Mouse (Mus musculus): Measurements from ENCODE around the gene Strn4. TPM values are rescaled to one million over a fixed set of nuclear protein-coding genes. Genes with fewer than 3 reads are reported as not detected.

Strn4 gene
- polyA plus RNA-seq, 1 experiment from 2014 or later: 74.8 TPM

DNA sequence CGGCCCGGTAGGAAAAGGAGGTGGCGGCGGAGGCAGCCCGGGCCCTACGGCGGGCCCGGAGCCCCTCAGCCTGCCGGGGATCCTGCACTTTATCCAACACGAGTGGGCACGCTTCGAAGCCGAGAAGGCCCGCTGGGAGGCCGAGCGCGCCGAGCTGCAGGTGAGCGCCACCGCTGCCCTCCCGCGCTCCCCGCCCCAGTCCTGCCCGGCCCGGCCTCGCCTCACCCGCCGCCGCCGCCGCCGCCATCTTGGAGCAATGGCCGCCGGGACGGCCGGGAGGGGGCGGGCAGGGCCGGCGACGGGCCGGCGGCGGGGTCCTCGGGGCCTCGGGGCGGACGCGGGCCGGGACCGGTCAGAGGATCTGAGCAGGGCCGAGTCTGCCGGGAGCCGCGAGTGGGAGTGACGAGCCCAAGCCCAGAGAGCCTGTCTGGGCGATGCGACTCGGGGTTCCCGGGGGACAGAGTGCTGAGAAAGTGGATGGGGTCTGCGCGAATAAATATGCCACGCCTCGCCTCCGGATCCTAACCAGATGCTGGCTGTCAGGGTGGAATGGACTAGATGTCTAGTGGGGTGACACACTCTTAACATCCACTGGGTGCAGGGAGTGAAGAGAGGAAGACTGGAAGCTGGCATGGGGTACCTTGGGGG lies 910 bp downstream of the Strn4 start, which contains the start of gene Fkrp:
Gene Fkrp (minus strand): TSS at position 258 of the 648 bp plus-strand sequence.
- H3K4me1 ChIP-seq (replicated peaks; ENCODE audit: control insufficient read depth, insufficient read depth, low read length): peaks cover 50% of the 10 kb centered on the region
- H3K27ac ChIP-seq (ENCODE audit: low read depth, low read length): peak within 1 kb of the TSS; percentile 96
- DNase-seq (ENCODE audit: low spot score) (peak; percentile 66), ATAC-seq (replicated peaks; ENCODE audit: low FRiP score) (peak; percentile 66)
- under 1% methylated on average over 62 of the region's 64 CpGs for WGBS
- peaks cover 8% of the 10 kb centered on the region for H3K27me3 ChIP-seq (replicated peaks; ENCODE audit: control insufficient read depth, insufficient read depth, low read length)
- peak within 1 kb of the TSS; percentile 98 for H3K9ac ChIP-seq (ENCODE audit: low read depth, low read length)
- peak within 1 kb of the TSS; percentile 97 for H3K4me3 ChIP-seq (ENCODE audit: low read depth, low read length)
- H3K4me2 ChIP-seq: peak within 1 kb of the TSS; percentile 98
- no peaks in the 10 kb centered on the region for H3K9me3 ChIP-seq (ENCODE audit: control insufficient read depth, low read length)
- H3K36me3 ChIP-seq (ENCODE audit: control insufficient read depth, insufficient read depth, low read length): peaks cover 5% of the 10 kb centered on the region; the same call in 1 of the 2 replicates

DNA sequence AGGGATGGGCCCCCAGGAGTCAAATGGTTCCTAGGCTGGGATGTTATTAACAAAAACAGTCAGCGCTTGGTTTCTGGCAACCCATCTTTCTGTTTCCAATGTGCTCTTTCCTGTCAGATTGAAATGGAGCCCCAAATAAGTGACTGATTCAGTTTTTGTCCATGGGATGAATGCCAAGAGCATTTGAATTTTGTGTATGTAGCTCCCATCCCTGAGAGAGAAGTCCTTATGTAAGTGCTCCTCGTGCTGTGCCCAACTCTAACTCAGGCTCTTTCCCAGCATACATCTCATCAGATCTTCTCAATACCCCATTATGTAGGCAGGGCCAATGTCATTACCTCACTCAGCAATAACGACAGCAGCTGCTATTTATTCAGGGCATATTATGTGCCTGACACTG lies 2.0 kb downstream of the Strn4 start:
- H3K9ac ChIP-seq (ENCODE audit: low read depth, low read length): peak overlapping the region; percentile 98
- no peaks in the 10 kb centered on the region for H3K27me3 ChIP-seq (replicated peaks; ENCODE audit: control insufficient read depth, insufficient read depth, low read length)
- DNase-seq (ENCODE audit: low spot score): no peak
- peak overlapping the region; percentile 98 for H3K4me2 ChIP-seq
- H3K27ac ChIP-seq (ENCODE audit: low read depth, low read length): 0 out of 2 replicates have a peak overlapping the region, but pooled peaks have one; percentile 5
- 69% methylated on average over 3 of the region's 3 CpGs for WGBS
- no peak for ATAC-seq (replicated peaks; ENCODE audit: low FRiP score)
- peaks cover 56% of the 10 kb centered on the region for H3K4me1 ChIP-seq (replicated peaks; ENCODE audit: control insufficient read depth, insufficient read depth, low read length)
- H3K36me3 ChIP-seq (ENCODE audit: control insufficient read depth, insufficient read depth, low read length): peaks cover 5% of the 10 kb centered on the region; the same call in 1 of the 2 replicates
- H3K9me3 ChIP-seq (ENCODE audit: control insufficient read depth, low read length): no peaks in the 10 kb centered on the region
- H3K4me3 ChIP-seq (ENCODE audit: low read depth, low read length): peak overlapping the region; percentile 97

DNA sequence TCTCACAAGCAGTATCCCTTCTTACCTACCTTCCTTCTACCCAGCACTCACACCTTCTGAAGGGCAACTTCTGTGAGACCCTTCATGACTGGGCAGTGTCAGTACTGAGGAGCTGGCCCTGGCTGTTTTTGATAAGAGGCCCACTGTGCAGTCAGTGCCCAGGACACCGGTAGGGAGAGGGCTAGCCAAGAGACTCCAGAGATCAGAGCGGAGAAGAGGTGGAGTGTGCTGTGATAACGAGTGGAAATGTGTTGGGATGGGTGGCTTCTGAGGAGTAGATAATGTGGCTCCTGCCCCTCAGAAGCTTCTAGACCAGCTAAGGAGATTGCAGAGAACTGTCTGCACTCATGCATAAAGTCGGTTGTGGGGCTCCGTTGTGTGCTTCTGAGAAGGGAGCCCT lies 4.1 kb downstream of the Strn4 start:
- Histone ChIP-seq H3K4me2 (peak overlapping the region; percentile 53), H3K4me1 (replicated peaks; ENCODE audit: control insufficient read depth, insufficient read depth, low read length) (peaks cover 58% of the 10 kb centered on the region), H3K27ac (ENCODE audit: low read depth, low read length) (peak overlapping the region; percentile 66), H3K9me3 (ENCODE audit: control insufficient read depth, low read length) (no peaks in the 10 kb centered on the region), H3K4me3 (ENCODE audit: low read depth, low read length) (no peak overlapping the region), H3K9ac (ENCODE audit: low read depth, low read length) (peak overlapping the region; percentile 53; the same call in 1 of the 2 replicates), H3K36me3 (ENCODE audit: control insufficient read depth, insufficient read depth, low read length) (peaks cover 15% of the 10 kb centered on the region), H3K27me3 (replicated peaks; ENCODE audit: control insufficient read depth, insufficient read depth, low read length) (no peaks in the 10 kb centered on the region)
- ATAC-seq (replicated peaks; ENCODE audit: low FRiP score) (peak; percentile 83), DNase-seq (ENCODE audit: low spot score) (no peak)
- 35% methylated on average over 5 of the region's 5 CpGs for WGBS

DNA sequence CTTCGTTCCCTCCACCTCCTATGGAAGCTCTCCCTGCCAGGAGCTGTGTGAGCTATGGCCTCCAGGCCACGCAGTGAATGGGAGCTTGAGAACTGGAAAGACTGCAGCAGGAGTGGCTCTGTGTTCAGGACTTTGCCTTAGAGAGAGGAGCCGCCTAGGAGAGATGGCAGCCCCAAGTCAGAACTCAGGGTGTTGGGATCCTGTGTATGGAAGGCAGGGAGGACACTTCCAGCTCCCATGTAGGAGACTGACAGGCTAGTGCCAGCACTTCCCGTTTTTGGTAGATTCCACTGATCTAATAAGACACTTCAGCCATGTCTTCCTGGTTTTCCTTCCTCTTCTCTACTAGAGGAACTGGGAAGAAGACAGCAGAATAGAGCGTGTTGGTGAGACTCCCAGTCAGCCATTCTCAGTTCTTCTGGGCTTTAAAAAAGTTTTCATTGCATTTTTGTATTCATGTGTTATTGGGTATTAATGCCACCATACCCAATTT lies 4.6 kb downstream of the Strn4 start:
- peaks cover 58% of the 10 kb centered on the region for H3K4me1 ChIP-seq (replicated peaks; ENCODE audit: control insufficient read depth, insufficient read depth, low read length)
- peak overlapping the region; percentile 53 for H3K9ac ChIP-seq (ENCODE audit: low read depth, low read length)
- peak overlapping the region; percentile 53 for H3K4me2 ChIP-seq
- peak overlapping the region; percentile 66 for H3K27ac ChIP-seq (ENCODE audit: low read depth, low read length)
- no peak overlapping the region for H3K4me3 ChIP-seq (ENCODE audit: low read depth, low read length)
- peaks cover 15% of the 10 kb centered on the region for H3K36me3 ChIP-seq (ENCODE audit: control insufficient read depth, insufficient read depth, low read length)
- WGBS: 42% methylated on average over 5 of the region's 5 CpGs
- ATAC-seq (replicated peaks; ENCODE audit: low FRiP score): 0 out of 2 replicates have a peak, but pooled peaks have one; percentile 0
- no peak for DNase-seq (ENCODE audit: low spot score)
- no peaks in the 10 kb centered on the region for H3K9me3 ChIP-seq (ENCODE audit: control insufficient read depth, low read length)
- H3K27me3 ChIP-seq (replicated peaks; ENCODE audit: control insufficient read depth, insufficient read depth, low read length): no peaks in the 10 kb centered on the region

DNA sequence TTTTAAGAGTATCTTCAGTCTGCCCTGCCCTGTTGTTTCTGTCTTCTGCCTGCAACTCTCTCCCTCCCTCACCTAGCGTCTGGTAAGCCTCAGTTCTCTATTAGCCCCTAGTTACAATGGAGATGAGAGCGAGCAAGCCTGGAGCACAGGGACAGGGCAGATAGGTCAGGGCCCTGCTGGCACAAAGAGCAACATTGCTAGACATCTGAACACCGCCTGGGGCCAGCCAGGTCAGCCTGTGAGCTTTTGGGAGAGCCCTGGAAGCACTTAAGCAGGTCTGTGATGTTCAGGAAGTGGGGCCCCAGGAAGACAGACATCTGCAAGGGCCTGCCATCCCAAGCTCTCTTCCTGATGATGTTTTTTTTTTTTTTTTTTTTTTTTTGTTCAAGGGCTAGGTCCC lies 5.4 kb downstream of the Strn4 start:
- Histone ChIP-seq H3K9ac (ENCODE audit: low read depth, low read length) (peak overlapping the region; percentile 21; the same call in 1 of the 2 replicates), H3K9me3 (ENCODE audit: control insufficient read depth, low read length) (no peaks in the 10 kb centered on the region), H3K4me2 (peak overlapping the region; percentile 53; the same call in 1 of the 2 replicates), H3K36me3 (ENCODE audit: control insufficient read depth, insufficient read depth, low read length) (peaks cover 21% of the 10 kb centered on the region), H3K4me1 (replicated peaks; ENCODE audit: control insufficient read depth, insufficient read depth, low read length) (peaks cover 59% of the 10 kb centered on the region), H3K27ac (ENCODE audit: low read depth, low read length) (no peak overlapping the region), H3K27me3 (replicated peaks; ENCODE audit: control insufficient read depth, insufficient read depth, low read length) (no peaks in the 10 kb centered on the region), H3K4me3 (ENCODE audit: low read depth, low read length) (peak overlapping the region; percentile 5; the same call in 1 of the 2 replicates)
- DNase-seq (ENCODE audit: low spot score) (no peak), ATAC-seq (replicated peaks; ENCODE audit: low FRiP score) (no peak)
- 46% methylated on average over 3 of the region's 3 CpGs for WGBS

DNA sequence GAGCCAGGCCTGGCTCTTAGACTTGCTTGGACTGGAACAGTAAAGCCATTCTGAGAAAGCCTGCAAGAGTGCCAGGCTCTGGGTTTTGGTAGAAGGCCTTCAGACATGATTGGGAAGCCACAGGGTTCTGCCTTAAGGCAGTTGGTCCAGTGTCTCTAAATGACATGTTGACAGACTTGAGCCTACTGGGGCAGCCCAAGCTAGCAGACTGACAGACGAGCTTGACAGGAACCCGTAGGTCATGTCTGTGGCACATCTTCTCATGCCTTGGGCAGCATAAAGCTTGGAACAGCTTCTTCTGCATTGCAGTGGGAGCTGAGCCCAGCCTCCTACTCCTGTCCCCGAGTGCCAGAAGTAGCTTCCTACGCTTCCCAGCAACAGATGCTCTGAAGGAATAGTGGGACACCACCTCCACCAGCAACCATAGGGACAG lies 6.0 kb downstream of the Strn4 start:
- no peak overlapping the region for H3K27ac ChIP-seq (ENCODE audit: low read depth, low read length)
- WGBS: 84% methylated on average over 4 of the region's 4 CpGs
- H3K27me3 ChIP-seq (replicated peaks; ENCODE audit: control insufficient read depth, insufficient read depth, low read length): no peaks in the 10 kb centered on the region
- no peak overlapping the region for H3K4me3 ChIP-seq (ENCODE audit: low read depth, low read length)
- no peaks in the 10 kb centered on the region for H3K9me3 ChIP-seq (ENCODE audit: control insufficient read depth, low read length)
- ATAC-seq (replicated peaks; ENCODE audit: low FRiP score) (no peak), DNase-seq (ENCODE audit: low spot score) (no peak)
- H3K4me2 ChIP-seq: no peak overlapping the region
- H3K9ac ChIP-seq (ENCODE audit: low read depth, low read length): no peak overlapping the region
- peaks cover 65% of the 10 kb centered on the region for H3K4me1 ChIP-seq (replicated peaks; ENCODE audit: control insufficient read depth, insufficient read depth, low read length)
- peaks cover 27% of the 10 kb centered on the region for H3K36me3 ChIP-seq (ENCODE audit: control insufficient read depth, insufficient read depth, low read length)

DNA sequence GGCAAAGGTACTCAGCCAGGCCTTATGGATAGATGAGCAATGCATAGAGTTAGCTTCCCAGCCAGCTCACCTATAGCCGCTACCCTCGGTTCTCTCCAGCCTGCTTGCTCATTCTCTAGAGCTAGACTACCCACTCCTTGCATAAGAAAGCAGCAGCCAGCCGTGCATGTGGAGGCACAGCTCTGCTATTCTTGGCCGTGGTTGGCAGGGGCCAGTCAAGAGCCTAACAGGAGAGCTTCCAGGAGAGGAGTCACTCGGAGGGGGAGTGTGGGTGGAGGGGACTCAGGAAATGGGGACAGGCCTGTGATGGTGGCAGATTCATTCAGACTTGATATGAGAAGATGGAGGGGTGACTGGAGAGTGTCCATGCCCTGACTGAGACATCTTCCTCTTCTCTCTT lies 8.0 kb downstream of the Strn4 start:
- Histone ChIP-seq H3K36me3 (ENCODE audit: control insufficient read depth, insufficient read depth, low read length) (peaks cover 47% of the 10 kb centered on the region), H3K4me2 (no peak overlapping the region), H3K27ac (ENCODE audit: low read depth, low read length) (no peak overlapping the region), H3K4me3 (ENCODE audit: low read depth, low read length) (no peak overlapping the region), H3K9ac (ENCODE audit: low read depth, low read length) (no peak overlapping the region), H3K9me3 (ENCODE audit: control insufficient read depth, low read length) (no peaks in the 10 kb centered on the region), H3K27me3 (replicated peaks; ENCODE audit: control insufficient read depth, insufficient read depth, low read length) (no peaks in the 10 kb centered on the region), H3K4me1 (replicated peaks; ENCODE audit: control insufficient read depth, insufficient read depth, low read length) (peaks cover 55% of the 10 kb centered on the region)
- ATAC-seq (replicated peaks; ENCODE audit: low FRiP score) (no peak), DNase-seq (ENCODE audit: low spot score) (no peak)
- 78% methylated on average over 5 of the region's 5 CpGs for WGBS

DNA sequence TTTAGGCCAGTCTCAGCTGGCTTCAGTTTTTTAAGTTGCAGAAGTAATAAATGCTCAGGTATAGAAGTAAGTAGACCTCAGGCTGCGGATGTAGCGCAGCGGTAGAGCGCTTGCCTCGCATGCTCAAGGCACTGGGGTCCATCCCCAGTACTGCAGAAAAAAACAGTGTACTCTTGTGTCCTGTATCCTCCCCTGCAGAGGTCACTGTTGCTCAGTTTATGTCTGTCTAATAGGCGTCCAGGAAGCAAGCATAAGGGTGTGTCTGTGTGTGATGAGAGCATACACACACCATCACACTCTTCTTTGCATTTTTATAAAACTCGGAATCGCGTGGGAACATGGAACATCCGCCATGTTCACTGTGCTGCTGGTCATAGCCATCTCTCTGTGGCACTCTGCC lies 10.1 kb downstream of the Strn4 start:
- H3K27ac ChIP-seq (ENCODE audit: low read depth, low read length): no peak overlapping the region
- peaks cover 36% of the 10 kb centered on the region for H3K4me1 ChIP-seq (replicated peaks; ENCODE audit: control insufficient read depth, insufficient read depth, low read length)
- H3K36me3 ChIP-seq (ENCODE audit: control insufficient read depth, insufficient read depth, low read length): peaks cover 66% of the 10 kb centered on the region
- no peaks in the 10 kb centered on the region for H3K27me3 ChIP-seq (replicated peaks; ENCODE audit: control insufficient read depth, insufficient read depth, low read length)
- no peak for DNase-seq (ENCODE audit: low spot score)
- H3K9me3 ChIP-seq (ENCODE audit: control insufficient read depth, low read length): no peaks in the 10 kb centered on the region
- H3K4me2 ChIP-seq: no peak overlapping the region
- ATAC-seq (replicated peaks; ENCODE audit: low FRiP score): peak; percentile 72
- H3K9ac ChIP-seq (ENCODE audit: low read depth, low read length): no peak overlapping the region
- WGBS: 80% methylated on average over 10 of the region's 10 CpGs
- no peak overlapping the region for H3K4me3 ChIP-seq (ENCODE audit: low read depth, low read length)

DNA sequence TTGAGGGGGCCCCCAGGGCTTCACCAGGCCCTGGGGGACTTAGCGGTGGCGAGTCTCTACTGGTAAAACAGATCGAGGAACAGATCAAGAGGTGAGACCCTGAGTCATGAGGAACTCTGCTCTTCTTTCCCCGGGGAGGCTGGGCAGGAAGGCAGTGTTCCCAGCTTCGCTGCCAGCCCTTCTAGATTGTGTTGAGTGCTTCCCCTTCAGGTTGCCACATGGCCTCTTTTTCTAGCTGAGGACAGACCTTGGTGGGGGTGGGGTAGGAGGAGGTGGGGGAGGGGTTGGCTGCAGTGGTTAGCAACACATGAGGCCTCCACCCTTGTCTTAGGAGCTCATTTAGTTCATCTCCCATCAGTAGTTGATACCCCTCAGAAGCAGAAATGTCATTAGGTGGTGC lies 10.9 kb downstream of the Strn4 start:
- Histone ChIP-seq H3K27ac (ENCODE audit: low read depth, low read length) (no peak overlapping the region), H3K27me3 (replicated peaks; ENCODE audit: control insufficient read depth, insufficient read depth, low read length) (no peaks in the 10 kb centered on the region), H3K36me3 (ENCODE audit: control insufficient read depth, insufficient read depth, low read length) (peaks cover 73% of the 10 kb centered on the region), H3K9me3 (ENCODE audit: control insufficient read depth, low read length) (no peaks in the 10 kb centered on the region), H3K4me3 (ENCODE audit: low read depth, low read length) (no peak overlapping the region), H3K4me2 (no peak overlapping the region), H3K9ac (ENCODE audit: low read depth, low read length) (peak overlapping the region; percentile 40; the same call in 1 of the 2 replicates), H3K4me1 (replicated peaks; ENCODE audit: control insufficient read depth, insufficient read depth, low read length) (peaks cover 29% of the 10 kb centered on the region)
- ATAC-seq (replicated peaks; ENCODE audit: low FRiP score) (no peak), DNase-seq (ENCODE audit: low spot score) (no peak)
- 59% methylated on average over 5 of the region's 5 CpGs for WGBS

Measured in liver, embryonic 11.5 days (tissue).